Mouse (Mus musculus) spleen, adult 2 months (tissue): ENCODE data around the gene Gm45837.

Source experiments
- CTCF ChIP-seq: fragments of 200-500 bp; IDR thresholded peaks from 2 replicates; pipeline ENCODE4 v1.5.1; 2011; ENCODE audit warnings: mild to moderate bottlenecking, inconsistent platforms; ENCODE audit not compliant: insufficient read depth, insufficient read length, insufficient replicate concordance; ENCODE audit errors: extremely low read depth
- POLR2A ChIP-seq: fragments of 200-500 bp; IDR thresholded peaks from 2 replicates; pipeline ENCODE4 v1.6.1; 2011; ENCODE audit warnings: low read depth, low read length, inconsistent platforms

GRCm38 (mm10) chr7:101504507-101504906 lies 93.8 kb downstream of the Gm45837 start:
- no peak for TF ChIP-seq POLR2A
- no peak for TF ChIP-seq CTCF
